Mouse (Mus musculus): ENCODE results near the gene Actbl2. TPM values are rescaled to one million over a fixed set of nuclear protein-coding genes. Genes with fewer than 3 reads are reported as not detected.

Actbl2 gene
- total RNA-seq, 2 experiments from 2014 or later = 0.30 TPM; not detected in 1

- DNase-seq = no peak
Observed at GRCm38 (mm10) chr13:111269789-111270335, 15.0 kb downstream of the Actbl2 start.

GRCm38 (mm10) chr13:111271868-111272267 is 17.1 kb downstream of the Actbl2 start:
- DNase-seq = no peak

DNA sequence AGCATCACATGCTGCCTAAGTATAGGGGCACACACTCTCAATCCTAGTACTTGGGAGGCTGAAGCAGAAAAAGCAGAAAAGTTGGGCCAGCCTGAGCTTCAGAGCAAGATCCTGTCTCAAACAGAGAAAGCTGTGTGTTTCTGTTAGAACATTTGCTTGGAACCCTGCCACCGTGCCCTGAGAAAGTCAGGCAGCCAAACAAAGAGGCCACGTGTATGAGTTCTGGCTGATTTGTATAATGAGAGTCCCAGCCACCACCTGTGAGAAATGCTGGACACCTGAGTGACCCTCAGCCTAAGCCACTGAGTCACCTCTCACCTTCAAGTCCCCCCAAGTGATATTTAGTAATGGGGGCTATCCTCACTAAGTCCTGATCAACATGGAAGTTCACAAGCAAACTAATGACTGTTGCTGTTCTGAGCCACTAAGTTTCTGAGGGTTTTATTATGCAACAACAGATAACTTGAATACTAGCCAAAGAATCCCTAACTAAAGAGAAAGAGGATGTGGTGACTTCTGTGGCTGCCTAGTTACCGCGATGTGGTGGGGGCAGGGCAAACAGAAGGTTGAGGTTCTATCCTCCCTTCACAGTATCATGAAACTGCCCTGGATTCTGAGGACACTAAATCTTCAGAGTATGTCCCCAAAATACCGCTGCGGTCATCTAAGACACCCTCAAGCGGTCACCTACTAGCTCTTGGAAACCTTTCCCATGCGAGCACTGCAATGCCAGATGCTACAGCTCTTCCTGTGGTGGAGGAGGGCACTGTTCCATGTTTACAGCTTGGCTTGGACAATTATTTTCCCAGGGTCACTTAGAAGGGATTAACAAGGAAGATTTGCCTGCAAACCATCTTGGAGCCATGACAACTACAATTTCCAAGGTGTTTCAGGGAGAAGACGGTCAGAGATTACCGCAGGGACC is 31.9 kb downstream of the Actbl2 start:
- no peak for DNase-seq

- DNase-seq = no peak
Observed at GRCm38 (mm10) chr13:111291161-111291957, 36.5 kb downstream of the Actbl2 start.

DNA sequence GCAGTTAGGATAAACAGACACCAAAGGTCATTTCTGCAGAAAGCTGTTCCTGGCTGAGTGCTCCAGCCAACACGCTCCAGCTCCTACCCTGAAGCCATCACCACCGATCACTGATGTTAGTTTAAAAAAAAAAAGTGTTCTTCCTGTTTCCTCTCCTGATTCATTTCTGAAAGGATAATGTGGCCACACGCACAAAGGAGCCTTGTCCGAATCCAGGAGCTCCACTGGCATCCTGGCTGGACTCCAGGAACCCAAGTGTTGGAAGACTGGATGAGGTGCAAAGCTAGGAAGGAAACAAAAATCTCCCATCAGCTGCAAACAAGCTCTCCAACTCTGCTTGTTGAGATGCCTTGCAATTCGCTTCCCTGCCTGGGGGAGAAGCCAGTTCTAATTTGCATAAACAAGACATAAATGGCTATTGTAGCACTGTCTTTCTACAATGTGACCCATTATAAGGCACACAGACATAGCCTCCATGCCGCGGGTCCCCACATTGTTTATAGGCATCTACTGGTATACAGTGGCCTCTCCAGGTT is 37.2 kb downstream of the Actbl2 start:
- DNase-seq = peak in 1 of 2 experiments; percentile 12

DNA sequence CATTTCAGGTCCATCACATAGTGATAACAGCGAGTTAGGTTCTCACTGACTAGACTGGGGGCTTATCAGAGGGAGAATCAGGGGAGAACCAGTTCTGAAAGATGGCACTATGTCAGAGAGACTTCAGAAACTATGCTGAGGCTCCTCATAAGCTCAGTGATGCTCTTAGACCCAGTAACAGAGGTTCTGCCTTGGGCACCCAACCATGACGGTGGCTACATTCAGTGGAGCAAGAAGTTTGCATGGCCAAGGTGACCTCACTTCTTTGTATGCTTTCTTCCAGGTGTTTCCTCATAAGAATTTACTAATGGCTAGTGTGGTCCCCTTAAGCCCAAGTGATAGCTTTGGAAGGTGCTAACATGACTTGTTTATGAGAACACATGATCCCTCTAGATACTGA is 38.7 kb downstream of the Actbl2 start:
- no peak for DNase-seq

- no peak for DNase-seq
Observed at GRCm38 (mm10) chr13:111294965-111295494, 40.2 kb downstream of the Actbl2 start.

DNA sequence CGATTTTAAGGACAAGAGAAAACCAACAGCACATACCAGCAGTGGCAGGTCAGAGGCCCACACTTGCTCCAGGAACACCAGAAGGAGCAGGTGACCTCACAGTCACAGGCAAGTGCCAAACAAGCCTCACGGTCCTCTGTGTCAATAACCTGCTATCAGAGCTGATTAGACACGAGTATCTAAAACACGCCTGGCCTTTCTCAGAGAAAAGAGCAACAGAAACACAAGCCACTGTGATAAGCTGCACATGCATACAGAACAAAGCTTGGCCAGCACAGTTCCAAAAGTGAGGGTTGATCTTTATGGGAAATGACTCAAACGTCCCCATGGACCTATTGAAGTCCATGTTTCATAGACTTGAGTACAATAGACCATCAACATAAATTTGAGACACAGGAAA is 41.2 kb downstream of the Actbl2 start:
- no peak for DNase-seq

GRCm38 (mm10) chr13:111297614-111298013 is 42.8 kb downstream of the Actbl2 start:
- no peak for DNase-seq

DNA sequence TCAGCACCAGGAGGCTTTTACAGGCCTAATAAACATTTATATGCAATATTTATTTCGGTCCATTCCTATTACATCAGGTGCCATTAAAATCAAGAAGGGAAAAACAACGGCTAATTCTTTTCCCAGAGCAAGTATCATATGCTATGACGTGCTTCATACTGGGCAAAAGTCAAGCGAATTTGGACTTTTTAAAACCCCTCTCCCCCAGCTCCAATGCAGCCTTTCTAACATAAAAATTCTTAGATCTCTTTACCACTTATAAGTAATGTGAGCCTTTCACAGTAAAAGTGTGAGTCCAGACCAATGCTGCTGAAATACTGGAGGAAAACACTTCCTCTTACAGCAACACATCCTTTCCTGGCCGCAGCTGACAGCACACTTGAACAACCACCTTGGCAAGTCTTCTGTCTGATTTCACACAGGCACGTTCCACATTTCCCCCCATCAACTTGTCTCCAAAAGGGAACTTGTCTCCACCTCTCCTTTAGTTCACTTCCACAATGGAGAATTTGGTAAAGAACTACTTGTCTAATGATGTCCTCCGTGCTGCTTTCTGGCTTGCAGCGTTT is 44.4 kb downstream of the Actbl2 start:
- no peak for DNase-seq

DNA sequence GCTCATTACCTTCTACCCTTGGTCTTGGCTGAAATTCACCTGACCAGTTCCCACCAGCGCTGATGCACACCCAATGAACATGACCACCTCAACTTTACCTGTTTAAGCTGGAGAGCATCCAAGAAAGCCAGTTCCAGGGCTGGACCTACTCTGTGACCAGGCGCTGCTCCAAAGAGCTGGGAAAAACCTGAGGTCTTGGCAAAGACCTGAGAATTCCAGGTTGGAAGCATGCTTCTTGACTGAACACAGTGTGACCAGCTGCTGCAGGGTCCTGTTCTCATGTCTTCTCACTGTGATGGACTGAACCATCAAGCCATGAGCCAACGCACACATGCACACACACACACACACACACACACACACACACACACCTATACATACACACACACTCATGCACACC is 46.0 kb downstream of the Actbl2 start:
- DNase-seq = no peak

DNA sequence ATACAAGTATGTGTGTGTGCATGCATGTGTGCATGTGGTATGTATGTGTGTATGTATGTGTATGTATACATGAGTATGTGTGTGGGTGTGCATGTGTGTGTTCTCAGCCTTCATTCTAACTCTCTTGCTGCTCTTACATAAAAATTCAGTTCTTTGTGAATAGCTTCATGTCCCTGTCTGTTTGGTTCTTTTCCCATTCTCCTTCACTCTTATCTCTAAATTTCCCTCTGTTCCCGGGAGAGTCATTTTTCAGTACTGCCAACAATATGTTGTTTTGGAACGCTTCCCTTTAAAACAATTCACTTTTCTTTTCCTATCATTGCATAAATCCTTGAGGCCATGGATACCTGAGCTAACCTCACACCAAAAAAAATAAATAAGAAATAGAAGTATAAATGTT is 46.6 kb downstream of the Actbl2 start:
- DNase-seq = no peak

DNA sequence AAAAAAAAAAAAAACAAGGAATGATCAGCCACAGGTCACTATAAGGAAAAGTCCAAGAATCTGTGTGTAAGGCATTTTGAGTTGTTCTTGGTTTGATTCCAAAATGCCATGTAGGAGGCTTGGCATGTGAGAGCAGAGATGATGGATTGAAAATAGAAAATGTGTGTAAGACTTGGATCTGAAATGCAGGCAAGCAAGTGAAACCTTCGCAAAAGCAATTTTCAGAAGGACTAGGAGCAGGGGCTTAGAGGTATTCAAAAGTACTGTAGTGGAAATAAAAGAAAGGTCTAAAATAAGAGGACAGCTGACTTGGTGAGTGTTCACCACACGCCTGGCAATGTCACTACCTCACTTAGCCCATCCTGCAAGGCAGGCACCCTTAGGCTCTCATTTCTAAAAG is 49.4 kb downstream of the Actbl2 start:
- DNase-seq = no peak

DNA sequence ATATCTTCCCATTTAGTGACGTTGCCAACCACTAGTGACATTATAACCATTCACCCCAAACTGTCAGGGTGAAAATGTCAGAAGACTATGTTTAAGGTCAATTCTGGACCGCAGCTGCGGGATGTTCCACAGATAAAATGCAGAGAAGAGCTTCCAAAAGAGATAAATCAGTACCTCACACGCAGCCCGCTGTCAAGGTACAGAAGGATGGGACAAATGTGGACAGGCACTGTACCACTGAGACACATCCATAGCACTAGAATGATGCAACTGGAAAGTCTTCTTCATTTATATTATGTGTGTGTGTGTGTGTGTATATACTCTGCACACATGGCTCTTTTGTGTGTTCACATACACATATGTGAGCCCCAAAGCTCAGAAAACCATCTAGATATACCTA is 49.9 kb downstream of the Actbl2 start:
- no peak for DNase-seq

Other genes starting within 250 kb of the Actbl2 start
- 10 to 100 TPM; 78.1 to 95.5 TPM for gene Gpbp1, start 235.1 kb downstream of the Actbl2 start, total RNA-seq (2021)